Mouse (Mus musculus) CH12.LX (cell line): ENCODE measurements around the gene Impg2. TPM values are rescaled to one million over a fixed set of nuclear protein-coding genes. Genes with fewer than 3 reads are reported as not detected.
A peak's percentile ranks its signal among the peaks of the same experiment; 100 is the strongest.

Experiments
- DNase-seq: peaks from one replicate; pipeline ENCODE4 v3.0.0-alpha.2; 2013; ENCODE audit errors: extremely low read depth
- H3K27ac ChIP-seq: 2 replicates; pipeline ENCODE4 v1.5.1; 2012; ENCODE audit warnings: low read depth, mild to moderate bottlenecking, control low read depth, moderate library complexity; ENCODE audit not compliant: insufficient read depth
- H3K27me3 ChIP-seq: replicated peaks from 2 replicates; pipeline ENCODE3; 2012; ENCODE audit warnings: inconsistent platforms
- H3K36me3 ChIP-seq, 2 experiments: replicated peaks in 1 of 2; 2 replicates each; pipeline versions ENCODE3 to v1.6.1; 2012; ENCODE audit warnings: inconsistent platforms in 1 of 2, low read length in 1 of 2, mild to moderate bottlenecking in 1 of 2, mixed read lengths in 1 of 2, moderate library complexity in 1 of 2; ENCODE audit not compliant: control insufficient read depth in 1 of 2, insufficient read depth in 1 of 2
- H3K4me1 ChIP-seq, 2 experiments: 2 replicates each; pipeline ENCODE4 v1.6.1; 2012; ENCODE audit warnings: inconsistent platforms in 1 of 2, moderate library complexity in 1 of 2; ENCODE audit not compliant: insufficient read depth in 2 of 2, control insufficient read depth in 1 of 2
- H3K4me2 ChIP-seq: 2 replicates; pipeline ENCODE4 v1.6.1; 2012; ENCODE audit warnings: low read depth, mild to moderate bottlenecking, control low read depth; ENCODE audit not compliant: poor library complexity, insufficient read depth, severe bottlenecking
- H3K4me3 ChIP-seq, 3 experiments: fragments of 150-350 bp in 1 of 3; sonication (generic) in 1 of 3; replicated peaks in 1 of 3; 2 replicates each; pipeline versions ENCODE3 to v1.5.1; 2011 to 2012; ENCODE audit warnings: low read depth in 2 of 3, low read length in 2 of 3, mild to moderate bottlenecking in 2 of 3, moderate library complexity in 2 of 3, control low read depth in 1 of 3, improper control_type of control experiment in 1 of 3, inconsistent platforms in 1 of 3, mixed read lengths in 1 of 3; ENCODE audit not compliant: poor library complexity in 1 of 3
- H3K79me2 ChIP-seq: replicated peaks from 2 replicates; pipeline ENCODE4 v1.6.1; 2012; ENCODE audit warnings: mild to moderate bottlenecking, moderate library complexity; ENCODE audit not compliant: control insufficient read depth, poor library complexity, insufficient read depth, severe bottlenecking; ENCODE audit errors: extremely low read depth
- H3K9ac ChIP-seq: 2 replicates; pipeline ENCODE4 v1.6.1; 2012; ENCODE audit warnings: low read depth, mild to moderate bottlenecking, control low read depth, moderate library complexity; ENCODE audit not compliant: insufficient read depth
- H3K9me3 ChIP-seq: replicated peaks from 2 replicates; pipeline ENCODE3; 2012; ENCODE audit warnings: low read length, inconsistent platforms, mixed read lengths
- BHLHE40 ChIP-seq: IDR thresholded peaks from 2 replicates; pipeline ENCODE4 v1.6.1; 2011; ENCODE audit warnings: mild to moderate bottlenecking, low read depth, low read length, improper control_type of control experiment
- CHD1 ChIP-seq: IDR thresholded peaks from 2 replicates; pipeline ENCODE4 v1.6.1; 2012; ENCODE audit warnings: low read depth, low read length, improper control_type of control experiment, inconsistent platforms
- CTCF ChIP-seq, 2 experiments: IDR thresholded peaks in 1 of 2; conservative IDR thresholded peaks in 1 of 2; 2 replicates each; pipeline ENCODE4 v1.5.1; 2011 to 2012; ENCODE audit warnings: low read depth in 2 of 2, low read length in 2 of 2, improper control_type of control experiment in 1 of 2, inconsistent platforms in 1 of 2, mild to moderate bottlenecking in 1 of 2, moderate library complexity in 1 of 2
- E2F4 ChIP-seq: IDR thresholded peaks from 2 replicates; pipeline ENCODE4 v1.6.1; 2011; ENCODE audit warnings: low read depth, low read length, improper control_type of control experiment; ENCODE audit not compliant: insufficient replicate concordance
- ELF1 ChIP-seq: IDR thresholded peaks from 2 replicates; pipeline ENCODE4 v1.6.1; 2014; ENCODE audit warnings: low read depth, mild to moderate bottlenecking, inconsistent platforms, low read length, improper control_type of control experiment
- EP300 ChIP-seq: IDR thresholded peaks from 2 replicates; pipeline ENCODE4 v1.6.1; 2011; ENCODE audit warnings: low read length, improper control_type of control experiment
- ETS1 ChIP-seq: conservative IDR thresholded peaks from 2 replicates; pipeline ENCODE4 v1.6.1; 2012; ENCODE audit warnings: low read depth, mild to moderate bottlenecking, inconsistent platforms, low read length, improper control_type of control experiment, moderate library complexity
- HCFC1 ChIP-seq: IDR thresholded peaks from 2 replicates; pipeline ENCODE4 v1.6.1; 2012; ENCODE audit warnings: low read depth, mild to moderate bottlenecking, inconsistent platforms, low read length, improper control_type of control experiment
- IRF4 ChIP-seq: IDR thresholded peaks from 2 replicates; pipeline ENCODE4 v1.6.1; 2014; ENCODE audit warnings: low read depth, mild to moderate bottlenecking, inconsistent platforms, low read length, improper control_type of control experiment
- JUN ChIP-seq: IDR thresholded peaks from 2 replicates; pipeline ENCODE4 v1.6.1; 2011; ENCODE audit warnings: low read depth, mild to moderate bottlenecking, low read length, improper control_type of control experiment, moderate library complexity; ENCODE audit not compliant: insufficient read depth
- JUND ChIP-seq: conservative IDR thresholded peaks from 2 replicates; pipeline ENCODE4 v1.6.1; 2011; ENCODE audit warnings: low read depth, low read length, improper control_type of control experiment
- MAZ ChIP-seq: IDR thresholded peaks from 2 replicates; pipeline ENCODE4 v1.6.1; 2012; ENCODE audit warnings: low read depth, mild to moderate bottlenecking, inconsistent platforms, low read length, improper control_type of control experiment, moderate library complexity
- MEF2A ChIP-seq: IDR thresholded peaks from 2 replicates; pipeline ENCODE4 v1.6.1; 2014; ENCODE audit warnings: low read depth, mild to moderate bottlenecking, inconsistent platforms, low read length, improper control_type of control experiment, borderline replicate concordance
- MXI1 ChIP-seq: IDR thresholded peaks from 2 replicates; pipeline ENCODE4 v1.6.1; 2011; ENCODE audit warnings: mild to moderate bottlenecking, low read depth, low read length, improper control_type of control experiment
- NRF1 ChIP-seq: IDR thresholded peaks from 2 replicates; pipeline ENCODE4 v1.6.1; 2014; ENCODE audit warnings: low read depth, mild to moderate bottlenecking, inconsistent platforms, low read length, improper control_type of control experiment, moderate library complexity
- PAX5 ChIP-seq: IDR thresholded peaks from 2 replicates; pipeline ENCODE4 v1.6.1; 2012; ENCODE audit warnings: low read length, inconsistent platforms, mixed read lengths
- SIN3A ChIP-seq: IDR thresholded peaks from 2 replicates; pipeline ENCODE4 v1.6.1; 2012; ENCODE audit warnings: low read length, improper control_type of control experiment, inconsistent platforms
- USF2 ChIP-seq: conservative IDR thresholded peaks from 2 replicates; pipeline ENCODE4 v1.6.1; 2011; ENCODE audit warnings: low read depth, low read length, improper control_type of control experiment
- ZMIZ1 ChIP-seq: IDR thresholded peaks from 2 replicates; pipeline ENCODE4 v1.6.1; 2012; ENCODE audit warnings: low read depth, mild to moderate bottlenecking, inconsistent platforms, low read length, improper control_type of control experiment
- dilution Hi-C: fragments of 300-500 bp; cut with MboI; formaldehyde crosslinking; loops from 2 replicates; pipeline ENCODE4 v1.14.3; 2020; ENCODE audit warnings: low sequenced_read_pairs; ENCODE audit not compliant: extremely low pct_unique_long_range_greater_than_20kb, extremely low pct_ligation_motif_present
- in situ Hi-C: fragments of 300-500 bp; cut with MboI; formaldehyde crosslinking; loops from 3 replicates; pipeline ENCODE4 v1.14.3; 2019; ENCODE audit warnings: low sequenced_read_pairs, low pct_ligation_motif_present, low pct_unique_long_range_greater_than_20kb, mixed read lengths
- polyA plus RNA-seq: library from polyadenylated mRNA; unstranded; fragments of >175 nt; gene quantifications from 2 replicates; pipeline ENCODE4 v1.2.1, GENCODE M21; 2012; ENCODE audit warnings: low read depth; ENCODE audit not compliant: insufficient read length
- total RNA-seq, 2 experiments: library from RNA; depleted of rRNA; stranded (reverse); fragments of 300-350 nt in 1 of 2; fragments of >200 nt in 1 of 2; gene quantifications; 2 replicates each; pipeline ENCODE4 v1.2.3; 2012 to 2014

Gene Impg2
- total and polyA plus RNA-seq, 3 experiments: 0.04 to 0.34 (median 0.05) TPM

DNA sequence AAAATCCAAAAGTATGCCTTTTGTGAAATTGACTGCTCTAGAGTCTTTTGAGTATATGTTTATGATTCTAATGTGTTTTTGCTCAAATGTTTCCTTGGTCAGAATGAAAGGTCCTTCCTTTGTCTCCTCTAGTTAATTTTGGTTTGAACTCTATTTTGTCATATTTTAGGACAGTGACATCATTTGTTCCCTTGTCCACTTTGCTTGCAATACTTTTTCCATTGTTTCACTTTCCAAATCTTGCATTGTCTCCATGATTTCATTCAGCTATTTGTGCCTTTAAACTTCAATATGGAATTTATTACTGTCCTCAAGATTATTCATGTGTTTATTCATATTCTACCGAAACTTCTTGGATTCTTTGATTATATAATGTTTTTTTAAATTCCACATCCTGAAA, 79.8 kb downstream of the Impg2 start:
- no peaks in the 10 kb centered on the region for H3K9me3 ChIP-seq
- DNase-seq: peak; percentile 9
- H3K4me2 ChIP-seq: no peak overlapping the region
- H3K4me1 ChIP-seq: no peaks in the 10 kb centered on the region
- TF ChIP-seq ELF1: no peak
- TF ChIP-seq MXI1: no peak
- TF ChIP-seq JUN: peak; percentile 82
- peak; percentile 75 for TF ChIP-seq EP300
- TF ChIP-seq IRF4: peak; percentile 38; the same call in 1 of the 2 replicates
- peak; percentile 75 for TF ChIP-seq JUND
- peak; percentile 96 for TF ChIP-seq MEF2A
- peak; percentile 71 for TF ChIP-seq ETS1
- in situ Hi-C loops: no loop called here
- H3K27me3 ChIP-seq: no peaks in the 10 kb centered on the region
- H3K4me3 ChIP-seq: no peak overlapping the region
- no peak overlapping the region for H3K27ac ChIP-seq
- dilution Hi-C loops: no loop called here
- H3K79me2 ChIP-seq: no peaks in the 10 kb centered on the region
- no peak overlapping the region for H3K9ac ChIP-seq
- H3K36me3 ChIP-seq: no peaks in the 10 kb centered on the region

- DNase-seq: no peak
- Histone ChIP-seq H3K27me3 (no peaks in the 10 kb centered on the region), H3K9me3 (no peaks in the 10 kb centered on the region), H3K27ac (no peak overlapping the region), H3K4me3 (no peak overlapping the region), H3K36me3 (no peaks in the 10 kb centered on the region), H3K79me2 (no peaks in the 10 kb centered on the region), H3K9ac (no peak overlapping the region), H3K4me1 (no peaks in the 10 kb centered on the region), H3K4me2 (no peak overlapping the region)
- TF ChIP-seq NRF1: no peak
- TF ChIP-seq MXI1: no peak
- TF ChIP-seq USF2: no peak
- TF ChIP-seq MEF2A: no peak
- no peak for TF ChIP-seq CTCF (conservative IDR thresholded peaks at IDR 0.05 in 1 of 2, IDR thresholded peaks at IDR 0.05 in 1 of 2; ENCODE audit: low read depth in 2 of 2, low read length in 2 of 2)
- TF ChIP-seq CHD1: no peak
- TF ChIP-seq HCFC1: no peak
- no peak for TF ChIP-seq MAZ
- TF ChIP-seq ZMIZ1: no peak
- TF ChIP-seq E2F4: no peak
- TF ChIP-seq PAX5: no peak
- TF ChIP-seq BHLHE40: no peak
- no peak for TF ChIP-seq SIN3A
- no peak for TF ChIP-seq ETS1
- dilution Hi-C loops (no loop called here), in situ Hi-C loops (no loop called here)
These were observed 82.0 kb downstream of the Impg2 start for GRCm38 (mm10) chr16:56286076-56286475.
